Mouse (Mus musculus) hindbrain, postnatal 0 days (tissue): ENCODE results near the gene Tmco4. TPM values are rescaled to one million over a fixed set of nuclear protein-coding genes. Genes with fewer than 3 reads are reported as not detected.

Experiments used
- ATAC-seq: fragments of 200-750 bp; cut with Nextera tagmentation; 2 replicates; pipeline ENCODE4 v1.8.0; 2017; ENCODE audit warnings: mild to moderate bottlenecking, moderate TSS enrichment, moderate library complexity
- DNase-seq: peaks from one replicate; pipeline ENCODE4 v3.0.0-alpha.2; 2015; ENCODE audit warnings: low spot score
- H3K27ac ChIP-seq: fragments of 300-500 bp; sonication (generic); 2 replicates; pipeline ENCODE4 v1.5.1; 2014; ENCODE audit warnings: mild to moderate bottlenecking
- H3K27me3 ChIP-seq: fragments of 300-500 bp; sonication (generic); 2 replicates; pipeline ENCODE4 v1.6.1; 2014; ENCODE audit warnings: low read length, mixed read lengths; ENCODE audit not compliant: insufficient read depth
- H3K36me3 ChIP-seq: fragments of 300-500 bp; sonication (generic); 2 replicates; pipeline ENCODE4 v1.6.1; 2014; ENCODE audit warnings: low read length, mixed read lengths; ENCODE audit not compliant: insufficient read depth
- H3K4me1 ChIP-seq: fragments of 300-500 bp; sonication (generic); 2 replicates; pipeline ENCODE4 v1.6.1; 2014; ENCODE audit warnings: antibody characterized with exemption, low read length, mixed read lengths; ENCODE audit not compliant: insufficient read depth
- H3K4me2 ChIP-seq: fragments of 300-500 bp; sonication (generic); 2 replicates; pipeline ENCODE4 v1.6.1; 2014; ENCODE audit warnings: low read depth, mild to moderate bottlenecking, low read length, moderate library complexity, mixed read lengths
- H3K4me3 ChIP-seq: fragments of 300-500 bp; sonication (generic); 2 replicates; pipeline ENCODE4 v1.5.1; 2014; ENCODE audit warnings: low read length
- H3K9ac ChIP-seq: fragments of 300-500 bp; sonication (generic); replicated peaks from 2 replicates; pipeline ENCODE4 v1.6.1; 2014; ENCODE audit warnings: mild to moderate bottlenecking, low read length, moderate library complexity, mixed read lengths
- H3K9me3 ChIP-seq: fragments of 300-500 bp; sonication (generic); 2 replicates; pipeline ENCODE4 v1.6.1; 2016; ENCODE audit warnings: low read length, mixed read lengths
- CTCF ChIP-seq: IDR thresholded peaks from 2 replicates; pipeline ENCODE4 v1.5.1; 2016; ENCODE audit warnings: antibody characterized with exemption, control low read depth, low read depth
- WGBS: fragments of 180-500 bp; shearing (Covaris S2); extraction: QIAGEN DNeasy Blood & Tissue Kit; methylation state at CpG from one replicate; pipeline ENCODE4 v1.1.7; 2014; 5-methylcytosine and 5-hydroxymethylcytosine counted together
- polyA plus RNA-seq: library from polyadenylated mRNA; unstranded; fragments of >200 nt; fragmentation: Nextera tagmentation; extraction: Ambion mirVana; gene quantifications from 2 replicates; pipeline ENCODE4 v1.2.1, GENCODE M21; 2015
- total RNA-seq: library from RNA; depleted of rRNA; stranded (reverse); fragments of >200 nt; gene quantifications from 2 replicates; pipeline ENCODE4 v1.2.3, GENCODE M21; 2014

The Tmco4 gene
- total and polyA plus RNA-seq, 2 experiments from 2014 or later: 2.0 to 2.8 TPM

DNA sequence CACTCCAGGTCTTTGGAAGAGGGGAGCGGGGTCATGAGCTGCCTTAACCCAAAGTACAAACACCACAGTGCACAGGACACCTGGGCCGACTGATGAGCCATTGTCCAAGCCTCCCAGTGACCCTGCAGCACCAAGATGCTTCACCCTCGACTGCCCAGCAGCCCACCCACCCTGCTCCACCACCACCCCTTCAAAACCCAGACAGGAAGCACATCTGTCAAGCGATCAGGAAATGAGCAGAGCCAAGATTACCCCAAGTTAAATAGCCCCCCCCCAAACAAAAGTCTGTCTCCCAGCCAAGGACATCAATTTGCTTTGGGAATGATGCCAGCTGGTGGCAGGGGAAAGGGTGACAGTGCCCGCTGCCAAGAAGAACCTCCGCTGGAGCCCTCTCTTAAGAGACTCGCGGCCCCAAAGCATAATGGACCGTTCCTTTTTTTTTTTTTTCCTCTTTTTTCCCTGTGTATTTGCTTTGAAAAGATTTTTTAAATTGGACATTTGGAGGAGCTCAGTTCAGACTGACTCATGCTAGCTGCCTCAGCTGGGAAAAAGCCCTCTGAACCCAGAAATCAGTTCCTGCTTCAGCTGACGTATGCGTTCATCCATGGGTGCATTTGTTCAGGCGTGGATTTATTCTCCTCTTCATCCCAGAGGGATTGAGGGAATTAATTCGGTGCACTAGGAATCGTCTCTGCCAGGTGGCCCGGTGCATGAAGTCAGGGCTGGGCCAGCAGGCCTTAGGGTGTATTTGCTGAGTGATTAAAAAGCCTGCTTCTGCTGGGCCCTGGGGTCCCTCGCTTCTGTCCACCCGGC, 65.3 kb downstream of the Tmco4 start:
- Histone ChIP-seq H3K27me3 (no peaks in the 10 kb centered on the region), H3K4me2 (no peak overlapping the region), H3K36me3 (no peaks in the 10 kb centered on the region), H3K9me3 (no peaks in the 10 kb centered on the region), H3K27ac (peak overlapping the region; percentile 5), H3K9ac (0 out of 2 replicates have a peak overlapping the region, but pooled peaks have one; percentile 13), H3K4me3 (no peak overlapping the region), H3K4me1 (peaks cover 25% of the 10 kb centered on the region)
- DNase-seq (peak; percentile 82), ATAC-seq (peak; percentile 50)
- WGBS: 22% methylated on average over 17 of the region's 17 CpGs
- TF ChIP-seq CTCF: no peak

DNA sequence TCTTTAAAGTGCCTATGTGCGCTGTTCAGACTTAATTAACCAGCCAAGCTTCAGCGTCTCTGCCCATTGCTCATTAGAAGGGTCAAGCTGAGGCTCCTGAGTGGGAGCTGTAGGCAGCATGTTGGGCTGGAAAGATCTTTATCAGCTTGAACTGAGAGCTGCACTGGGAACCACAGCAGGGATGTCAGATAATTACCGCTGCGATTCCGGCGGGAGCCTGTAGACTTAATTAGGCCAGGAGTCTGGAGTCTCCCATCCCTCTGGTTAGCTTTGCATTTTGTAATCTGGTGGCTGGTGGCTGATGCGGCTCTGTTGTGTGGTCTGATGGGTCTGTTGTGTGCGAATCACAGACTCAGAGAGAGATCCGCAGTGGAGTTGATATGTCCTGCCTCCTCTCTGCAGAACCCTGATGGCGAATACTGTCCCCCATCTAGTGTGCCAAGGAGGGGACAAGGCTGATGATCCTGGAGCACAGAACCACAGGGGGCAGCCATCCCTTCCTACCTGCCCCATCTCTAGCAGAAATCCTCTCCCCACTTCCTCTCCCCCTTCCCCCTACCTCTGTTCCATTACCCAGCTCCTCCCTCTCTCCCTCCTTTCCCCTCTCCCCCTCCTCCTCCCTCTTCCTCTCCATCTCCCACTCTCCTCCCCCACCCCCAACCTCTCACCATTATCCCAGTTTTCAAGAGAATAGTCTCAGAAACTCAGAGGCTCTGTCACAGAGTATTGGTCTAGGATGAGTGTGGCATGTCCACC, 67.6 kb downstream of the Tmco4 start:
- ATAC-seq: peak; percentile 43
- 12% methylated on average over 10 of the region's 10 CpGs for WGBS

GRCm38 (mm10) chr4:139042611-139043010, 69.9 kb downstream of the Tmco4 start:
- no peak for TF ChIP-seq CTCF
- Histone ChIP-seq H3K9ac (no peak overlapping the region), H3K27me3 (0 out of 2 replicates have a peak, but pooled peaks cover 5% of the 10 kb centered on the region), H3K4me1 (peaks cover 24% of the 10 kb centered on the region), H3K36me3 (no peaks in the 10 kb centered on the region), H3K27ac (no peak overlapping the region), H3K4me3 (no peak overlapping the region), H3K4me2 (no peak overlapping the region), H3K9me3 (no peaks in the 10 kb centered on the region)
- 72% methylated on average over 5 of the region's 5 CpGs for WGBS
- no peak for DNase-seq
- ATAC-seq: no peak

More for the DNA sequence above, 67.6 kb downstream of the Tmco4 start:
- 0 out of 2 replicates have a peak, but pooled peaks cover 5% of the 10 kb centered on the region for H3K27me3 ChIP-seq
- H3K9me3 ChIP-seq: no peaks in the 10 kb centered on the region
- TF ChIP-seq CTCF: no peak
- H3K9ac ChIP-seq: no peak overlapping the region
- H3K27ac ChIP-seq: no peak overlapping the region
- peaks cover 25% of the 10 kb centered on the region for H3K4me1 ChIP-seq
- H3K36me3 ChIP-seq: no peaks in the 10 kb centered on the region
- DNase-seq: peak; percentile 62
- H3K4me2 ChIP-seq: no peak overlapping the region
- H3K4me3 ChIP-seq: no peak overlapping the region

DNA sequence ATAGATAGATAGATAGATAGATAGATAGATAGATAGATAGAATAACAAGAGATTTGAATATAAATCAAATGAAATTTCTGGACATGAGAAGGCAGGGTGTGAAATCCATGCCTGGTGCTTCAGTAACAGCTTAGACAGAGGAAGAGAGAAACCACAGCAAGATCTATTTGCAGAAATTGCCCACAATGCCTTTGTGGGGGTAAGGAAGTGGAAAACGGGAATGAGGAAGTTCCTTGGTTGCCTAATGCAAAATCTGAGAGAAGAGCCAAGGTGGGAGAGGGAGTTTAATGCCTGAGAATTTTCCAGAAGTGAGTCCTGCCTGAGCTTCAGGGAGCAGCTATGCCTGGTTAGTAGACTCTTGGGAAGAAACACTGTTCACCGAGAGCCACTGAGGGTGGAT, 70.9 kb downstream of the Tmco4 start:
- 79% methylated on average over 2 of the region's 2 CpGs for WGBS

DNA sequence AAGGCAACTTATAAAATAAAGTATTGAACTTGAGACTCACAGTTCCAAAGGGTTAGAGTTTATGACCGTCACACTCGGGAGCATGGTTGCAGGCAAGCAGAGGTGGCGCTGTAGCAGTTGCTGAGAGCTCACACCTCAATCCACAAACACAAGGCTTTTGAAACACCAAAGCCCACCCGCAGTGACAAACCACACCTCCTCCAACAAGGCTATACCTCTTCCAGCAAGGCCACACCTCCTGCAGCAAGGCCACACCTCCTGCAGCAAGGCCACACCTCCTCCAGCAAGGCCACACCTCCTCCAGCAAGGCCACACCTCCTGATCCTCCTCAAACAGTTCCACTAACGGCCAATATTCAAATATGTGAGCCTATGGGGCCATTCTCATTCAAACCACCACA, 71.9 kb downstream of the Tmco4 start:
- no peak for DNase-seq
- H3K4me2 ChIP-seq: no peak overlapping the region
- H3K27me3 ChIP-seq: 0 out of 2 replicates have a peak, but pooled peaks cover 5% of the 10 kb centered on the region
- no peak overlapping the region for H3K4me3 ChIP-seq
- WGBS: 92% methylated on average over 5 of the region's 5 CpGs
- TF ChIP-seq CTCF: no peak
- no peaks in the 10 kb centered on the region for H3K36me3 ChIP-seq
- H3K4me1 ChIP-seq: peaks cover 10% of the 10 kb centered on the region
- ATAC-seq: no peak
- H3K9me3 ChIP-seq: no peaks in the 10 kb centered on the region
- H3K9ac ChIP-seq: no peak overlapping the region
- H3K27ac ChIP-seq: no peak overlapping the region

More for the DNA sequence above, 70.9 kb downstream of the Tmco4 start:
- Histone ChIP-seq H3K4me3 (no peak overlapping the region), H3K27ac (no peak overlapping the region), H3K9ac (no peak overlapping the region), H3K4me1 (peaks cover 14% of the 10 kb centered on the region), H3K27me3 (0 out of 2 replicates have a peak, but pooled peaks cover 5% of the 10 kb centered on the region), H3K36me3 (no peaks in the 10 kb centered on the region), H3K4me2 (no peak overlapping the region), H3K9me3 (no peaks in the 10 kb centered on the region)
- ATAC-seq (no peak), DNase-seq (no peak)
- no peak for TF ChIP-seq CTCF

DNA sequence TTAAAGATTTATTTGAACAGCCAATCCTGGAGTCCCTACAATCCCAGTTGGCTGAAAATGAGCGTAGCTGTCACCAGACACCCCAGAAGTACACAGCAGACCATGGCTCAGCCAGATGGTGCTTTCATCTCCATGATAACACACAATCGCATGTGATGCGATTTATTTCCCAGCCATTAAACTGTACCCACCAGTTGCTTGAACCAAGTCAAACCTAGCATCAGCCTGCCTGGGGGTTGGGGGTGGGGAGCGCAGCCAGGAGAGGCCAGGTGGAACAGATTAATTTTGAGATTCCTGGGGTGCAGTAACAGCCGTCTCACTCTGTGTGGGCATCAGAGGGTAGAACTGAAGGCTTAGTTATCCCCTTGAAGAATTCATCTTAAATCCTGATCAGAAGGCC, 73.7 kb downstream of the Tmco4 start:
- TF ChIP-seq CTCF: no peak
- ATAC-seq: peak; percentile 59
- Histone ChIP-seq H3K4me2 (no peak overlapping the region), H3K9ac (no peak overlapping the region), H3K4me3 (no peak overlapping the region), H3K4me1 (no peaks in the 10 kb centered on the region), H3K27me3 (0 out of 2 replicates have a peak, but pooled peaks cover 5% of the 10 kb centered on the region), H3K36me3 (no peaks in the 10 kb centered on the region), H3K27ac (no peak overlapping the region), H3K9me3 (no peaks in the 10 kb centered on the region)
- DNase-seq: peak; percentile 63
- 61% methylated on average over 5 of the region's 5 CpGs for WGBS
